Mouse (Mus musculus) heart, embryonic 12.5 days (tissue): Measurements from ENCODE around the gene Ppara. TPM values are rescaled to one million over a fixed set of nuclear protein-coding genes. Genes with fewer than 3 reads are reported as not detected.
A peak's percentile ranks its signal among the peaks of the same experiment; 100 is the strongest.

Experiments
- ATAC-seq: fragments of 200-750 bp; cut with Nextera tagmentation; 2 replicates; pipeline ENCODE4 v1.8.0; 2017; ENCODE audit warnings: moderate TSS enrichment, moderate library complexity; ENCODE audit not compliant: insufficient number of reproducible peaks, low FRiP score
- H3K27ac ChIP-seq: fragments of 300-500 bp; sonication (generic); 2 replicates; pipeline ENCODE4 v1.5.1; 2016; ENCODE audit warnings: mild to moderate bottlenecking, moderate library complexity; ENCODE audit not compliant: poor library complexity, severe bottlenecking
- H3K27me3 ChIP-seq: fragments of 300-500 bp; sonication (generic); replicated peaks from 2 replicates; pipeline ENCODE4 v1.6.1; 2016; ENCODE audit warnings: mild to moderate bottlenecking, moderate library complexity
- H3K36me3 ChIP-seq: fragments of 300-500 bp; sonication (generic); 2 replicates; pipeline ENCODE4 v1.6.1; 2016; ENCODE audit warnings: mild to moderate bottlenecking, moderate library complexity
- H3K4me1 ChIP-seq: fragments of 300-500 bp; sonication (generic); replicated peaks from 2 replicates; pipeline ENCODE4 v1.6.1; 2016; ENCODE audit warnings: mild to moderate bottlenecking
- H3K4me2 ChIP-seq: fragments of 300-500 bp; sonication (generic); 2 replicates; pipeline ENCODE4 v1.6.1; 2016; ENCODE audit warnings: mild to moderate bottlenecking, moderate library complexity
- H3K4me3 ChIP-seq: fragments of 300-500 bp; sonication (generic); 2 replicates; pipeline ENCODE4 v1.5.1; 2016; ENCODE audit warnings: mild to moderate bottlenecking
- H3K9ac ChIP-seq: fragments of 300-500 bp; sonication (generic); 2 replicates; pipeline ENCODE4 v1.6.1; 2016; ENCODE audit warnings: mild to moderate bottlenecking, moderate library complexity
- H3K9me3 ChIP-seq: fragments of 300-500 bp; sonication (generic); replicated peaks from 2 replicates; pipeline ENCODE4 v1.6.1; 2016; ENCODE audit warnings: mild to moderate bottlenecking, moderate library complexity
- WGBS: fragments of 180-500 bp; shearing (Covaris S2); methylation state at CpG from one replicate; pipeline ENCODE4 v1.1.7; 2016; 5-methylcytosine and 5-hydroxymethylcytosine counted together
- polyA plus RNA-seq: library from polyadenylated mRNA; unstranded; fragments of >200 nt; fragmentation: Nextera tagmentation; extraction: Ambion mirVana; gene quantifications from 2 replicates; pipeline ENCODE4 v1.2.1, GENCODE M21; 2016

Ppara gene
- polyA plus RNA-seq, 1 experiment from 2014 or later, result 3.3 TPM

DNA sequence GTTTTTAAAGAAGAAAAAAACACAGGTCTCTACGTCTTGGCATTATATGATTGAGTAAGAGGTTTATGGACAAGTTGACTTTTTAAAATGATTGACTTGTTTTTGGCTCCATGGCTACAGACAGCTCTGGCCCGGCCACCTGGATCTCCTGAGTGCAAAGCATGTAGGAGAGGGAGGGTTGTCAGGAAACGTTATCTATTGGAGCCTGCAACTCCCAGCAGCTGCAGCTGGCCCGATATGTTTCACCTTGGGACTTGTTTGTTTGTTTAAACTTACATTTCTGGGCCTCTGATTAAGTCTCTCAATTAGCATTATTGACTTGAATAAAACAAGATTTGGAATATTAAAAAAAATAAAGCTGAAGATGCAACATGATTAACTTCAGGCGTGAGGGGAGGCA is 91.9 kb downstream of the Ppara start:
- no peak overlapping the region for H3K9ac ChIP-seq
- H3K9me3 ChIP-seq, result no peaks in the 10 kb centered on the region
- WGBS, result 45% methylated on average over 5 of the region's 5 CpGs
- peaks cover 11% of the 10 kb centered on the region; the same call in 1 of the 2 replicates for H3K4me1 ChIP-seq
- H3K36me3 ChIP-seq, result no peaks in the 10 kb centered on the region
- peaks cover 7% of the 10 kb centered on the region for H3K27me3 ChIP-seq
- ATAC-seq, result no peak
- no peak overlapping the region for H3K27ac ChIP-seq
- no peak overlapping the region for H3K4me3 ChIP-seq
- no peak overlapping the region for H3K4me2 ChIP-seq

DNA sequence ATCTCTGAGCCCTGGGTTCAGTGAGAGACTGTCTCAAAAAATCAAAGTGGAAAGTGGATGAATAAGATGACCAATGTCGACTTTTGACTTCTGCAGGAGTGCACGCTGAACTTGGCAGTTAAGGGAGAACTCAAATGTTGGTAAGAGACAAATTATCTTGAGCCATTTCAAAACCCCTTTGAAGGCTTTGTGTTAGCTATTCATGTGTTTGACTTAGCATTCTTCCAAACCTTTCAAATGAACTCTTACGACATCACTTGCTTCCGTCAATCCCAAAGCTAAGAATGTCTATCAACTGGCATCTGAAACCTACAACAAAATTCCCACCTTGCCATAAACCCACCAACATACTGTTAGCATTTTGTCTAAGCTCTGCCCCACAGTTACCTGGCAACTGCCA is 93.3 kb downstream of the Ppara start:
- peaks cover 4% of the 10 kb centered on the region for H3K27me3 ChIP-seq
- no peak for ATAC-seq
- WGBS, result 77% methylated on average over 4 of the region's 4 CpGs

DNA sequence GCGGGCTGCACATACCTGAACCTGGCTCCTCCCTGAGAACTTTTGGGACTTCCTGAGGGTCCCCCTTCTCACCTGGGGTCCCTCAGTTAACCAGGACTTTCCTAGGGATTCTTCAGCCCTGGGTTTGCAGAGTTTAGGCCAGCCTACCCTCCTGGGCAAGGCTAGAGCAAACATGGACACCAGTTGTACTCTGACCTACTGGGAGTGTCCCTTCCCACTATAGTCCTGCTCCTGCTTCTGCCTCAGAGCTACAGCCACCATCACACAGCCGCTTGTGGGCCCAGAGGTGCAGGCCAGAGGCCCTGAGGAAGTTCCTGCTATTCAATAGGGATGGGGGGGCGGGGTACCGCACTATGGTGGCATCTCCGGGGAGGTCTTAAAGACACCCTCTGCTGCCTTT is 94.7 kb downstream of the Ppara start:
- peaks cover 13% of the 10 kb centered on the region; the same call in 1 of the 2 replicates for H3K4me1 ChIP-seq
- no peaks in the 10 kb centered on the region for H3K9me3 ChIP-seq
- H3K4me3 ChIP-seq, result no peak overlapping the region
- WGBS, result 74% methylated on average over 5 of the region's 5 CpGs
- no peaks in the 10 kb centered on the region; the same call in 1 of the 2 replicates for H3K27me3 ChIP-seq
- H3K36me3 ChIP-seq, result no peaks in the 10 kb centered on the region
- ATAC-seq, result no peak
- H3K4me2 ChIP-seq, result no peak overlapping the region
- H3K27ac ChIP-seq, result no peak overlapping the region
- no peak overlapping the region for H3K9ac ChIP-seq

More for the DNA sequence above, 93.3 kb downstream of the Ppara start:
- H3K4me2 ChIP-seq, result no peak overlapping the region
- no peak overlapping the region for H3K9ac ChIP-seq
- no peaks in the 10 kb centered on the region for H3K9me3 ChIP-seq
- H3K4me3 ChIP-seq, result no peak overlapping the region
- H3K27ac ChIP-seq, result no peak overlapping the region
- peaks cover 13% of the 10 kb centered on the region; the same call in 1 of the 2 replicates for H3K4me1 ChIP-seq
- no peaks in the 10 kb centered on the region for H3K36me3 ChIP-seq

DNA sequence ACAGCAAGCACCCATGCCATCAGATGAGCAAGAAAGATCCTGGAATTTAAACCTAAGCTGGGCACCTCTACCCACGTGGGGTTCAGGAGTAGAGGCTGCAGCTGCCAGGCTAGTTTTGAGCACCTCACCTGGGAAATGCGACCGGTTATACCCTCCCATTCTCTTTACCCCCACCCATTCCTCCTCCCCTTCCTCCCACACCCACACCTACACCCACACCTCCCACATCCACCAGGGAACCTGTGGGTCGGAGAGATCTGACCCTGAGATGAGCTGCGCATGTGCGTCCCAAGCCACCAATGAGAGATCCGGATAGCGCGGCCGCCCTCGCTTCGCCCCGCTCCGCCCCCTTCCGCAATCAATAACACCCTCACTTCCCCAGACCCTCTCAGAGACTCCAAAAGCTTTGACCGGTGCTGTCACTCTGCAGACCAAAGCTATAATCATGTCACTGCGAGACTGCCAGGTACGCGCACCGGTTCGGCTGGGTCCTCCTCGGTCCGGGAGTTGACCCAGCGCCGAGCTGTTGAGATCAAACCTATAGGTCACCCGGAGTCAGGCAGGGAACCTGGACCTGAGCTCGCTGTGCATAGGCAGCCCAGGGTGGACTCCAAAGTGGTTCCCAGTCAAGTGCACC is 97.3 kb downstream of the Ppara start, which contains the start of gene Ttc38:
Gene Ttc38, plus strand, starts transcription at position 353 of the 637 bp plus-strand sequence.
- Histone ChIP-seq H3K36me3 (no peaks in the 10 kb centered on the region), H3K4me1 (peaks cover 12% of the 10 kb centered on the region; the same call in 1 of the 2 replicates), H3K9me3 (no peaks in the 10 kb centered on the region), H3K4me2 (peak within 1 kb of the TSS; percentile 92), H3K27me3 (no peaks in the 10 kb centered on the region; the same call in 1 of the 2 replicates), H3K9ac (peak within 1 kb of the TSS; percentile 63), H3K4me3 (peak within 1 kb of the TSS; percentile 61), H3K27ac (no peak within 1 kb of the TSS)
- peak; percentile 85 for ATAC-seq
- 3% methylated on average over 27 of the region's 27 CpGs for WGBS

DNA sequence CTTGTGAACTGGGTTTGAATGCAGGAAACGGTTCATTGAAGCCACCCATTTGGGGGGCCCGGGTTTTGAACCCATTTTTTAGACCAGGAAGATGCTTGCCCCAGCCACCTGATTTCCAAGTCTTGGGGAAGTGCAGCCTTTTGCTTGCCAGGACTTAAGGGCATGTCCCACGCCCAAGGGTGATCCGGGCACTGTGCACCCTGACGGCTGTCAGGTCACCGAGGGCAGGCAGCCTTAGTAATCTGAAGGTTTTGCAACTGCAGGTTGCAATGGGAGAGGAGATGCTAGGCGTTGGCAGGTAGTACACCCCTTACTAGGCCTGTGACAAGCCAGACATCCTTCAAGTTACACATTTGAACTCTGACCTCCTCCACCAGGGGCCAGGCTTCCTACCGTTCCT is 97.8 kb downstream of the Ppara start:
- peak overlapping the region; percentile 61 for H3K4me3 ChIP-seq
- WGBS, result 55% methylated on average over 8 of the region's 8 CpGs
- no peaks in the 10 kb centered on the region for H3K9me3 ChIP-seq
- H3K4me1 ChIP-seq, result peaks cover 9% of the 10 kb centered on the region; the same call in 1 of the 2 replicates
- no peak for ATAC-seq
- no peak overlapping the region for H3K27ac ChIP-seq
- no peaks in the 10 kb centered on the region for H3K36me3 ChIP-seq
- peak overlapping the region; percentile 92 for H3K4me2 ChIP-seq
- no peaks in the 10 kb centered on the region; the same call in 1 of the 2 replicates for H3K27me3 ChIP-seq
- peak overlapping the region; percentile 63 for H3K9ac ChIP-seq

DNA sequence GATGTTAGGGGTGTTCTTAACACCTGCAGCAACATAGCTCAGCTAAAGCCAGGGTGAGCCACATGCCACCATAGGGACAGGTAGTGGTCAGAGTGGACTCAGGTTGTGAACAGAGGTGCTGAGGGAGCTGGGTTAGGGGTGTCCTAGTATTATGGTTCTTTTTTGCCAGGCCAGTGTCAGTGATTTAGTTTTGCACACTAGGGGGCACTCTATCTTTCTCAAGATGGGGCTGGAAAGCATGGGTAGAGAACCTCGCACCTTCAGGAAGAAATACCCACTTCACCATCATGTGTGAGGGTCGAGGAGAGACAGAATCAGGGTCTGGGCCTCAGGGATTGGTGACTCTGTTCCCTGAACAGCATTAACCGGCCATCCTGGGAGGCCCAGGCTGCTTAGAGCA is 100.6 kb downstream of the Ppara start:
- Histone ChIP-seq H3K4me1 (peaks cover 9% of the 10 kb centered on the region; the same call in 1 of the 2 replicates), H3K9ac (no peak overlapping the region), H3K27ac (no peak overlapping the region), H3K4me2 (no peak overlapping the region), H3K9me3 (no peaks in the 10 kb centered on the region), H3K36me3 (no peaks in the 10 kb centered on the region), H3K4me3 (no peak overlapping the region), H3K27me3 (no peaks in the 10 kb centered on the region; the same call in 1 of the 2 replicates)
- no peak for ATAC-seq
- WGBS, result 52% methylated on average over 3 of the region's 3 CpGs

DNA sequence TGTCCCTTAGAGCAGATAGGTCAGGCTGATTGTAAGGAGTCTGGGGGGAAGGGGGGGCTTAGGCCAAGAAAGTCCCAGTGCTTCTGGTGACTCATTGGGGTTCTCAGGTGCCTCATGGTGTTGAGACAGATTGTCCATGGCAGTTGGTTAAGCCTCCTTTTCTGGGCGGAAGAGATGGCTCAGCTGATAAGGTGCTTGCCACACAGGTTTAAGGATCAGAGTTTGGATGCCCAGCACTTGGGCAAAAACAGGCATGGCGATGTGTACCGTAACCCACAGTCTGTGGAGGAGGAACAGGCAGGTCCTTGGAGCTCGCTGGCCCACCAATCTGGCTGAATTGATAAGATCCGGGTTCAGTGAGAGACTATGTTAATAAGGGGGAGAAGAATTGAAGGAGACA is 102.1 kb downstream of the Ppara start:
- no peak for ATAC-seq
- 84% methylated on average over 5 of the region's 5 CpGs for WGBS

DNA sequence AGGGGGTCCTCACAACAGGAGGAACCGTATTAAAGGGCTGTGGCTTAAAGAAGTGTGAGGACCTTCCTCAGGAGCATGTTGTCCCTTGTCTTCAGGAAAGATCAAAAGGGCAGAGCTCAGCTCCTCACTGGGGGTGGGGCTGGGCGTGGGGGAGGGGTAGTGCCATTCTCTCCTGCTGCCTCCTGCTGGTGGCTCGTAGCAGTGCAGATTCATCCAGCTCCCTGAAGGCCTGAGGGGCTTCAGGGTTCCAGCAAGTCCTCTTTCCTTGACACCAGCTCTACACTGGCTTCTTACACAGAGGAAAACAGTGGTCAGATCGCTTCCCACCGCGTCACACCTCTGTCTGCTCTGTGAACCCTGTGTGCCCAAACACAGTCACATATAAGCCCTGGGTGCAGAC is 106.2 kb downstream of the Ppara start:
- no peak for ATAC-seq
- no peak overlapping the region for H3K27ac ChIP-seq
- WGBS, result 25% methylated on average over 6 of the region's 6 CpGs

More for the DNA sequence above, 102.1 kb downstream of the Ppara start:
- no peaks in the 10 kb centered on the region for H3K36me3 ChIP-seq
- H3K9ac ChIP-seq, result no peak overlapping the region
- no peaks in the 10 kb centered on the region for H3K9me3 ChIP-seq
- no peak overlapping the region for H3K4me3 ChIP-seq
- H3K27me3 ChIP-seq, result no peaks in the 10 kb centered on the region
- no peak overlapping the region for H3K27ac ChIP-seq
- no peak overlapping the region for H3K4me2 ChIP-seq
- peaks cover 4% of the 10 kb centered on the region; the same call in 1 of the 2 replicates for H3K4me1 ChIP-seq

DNA sequence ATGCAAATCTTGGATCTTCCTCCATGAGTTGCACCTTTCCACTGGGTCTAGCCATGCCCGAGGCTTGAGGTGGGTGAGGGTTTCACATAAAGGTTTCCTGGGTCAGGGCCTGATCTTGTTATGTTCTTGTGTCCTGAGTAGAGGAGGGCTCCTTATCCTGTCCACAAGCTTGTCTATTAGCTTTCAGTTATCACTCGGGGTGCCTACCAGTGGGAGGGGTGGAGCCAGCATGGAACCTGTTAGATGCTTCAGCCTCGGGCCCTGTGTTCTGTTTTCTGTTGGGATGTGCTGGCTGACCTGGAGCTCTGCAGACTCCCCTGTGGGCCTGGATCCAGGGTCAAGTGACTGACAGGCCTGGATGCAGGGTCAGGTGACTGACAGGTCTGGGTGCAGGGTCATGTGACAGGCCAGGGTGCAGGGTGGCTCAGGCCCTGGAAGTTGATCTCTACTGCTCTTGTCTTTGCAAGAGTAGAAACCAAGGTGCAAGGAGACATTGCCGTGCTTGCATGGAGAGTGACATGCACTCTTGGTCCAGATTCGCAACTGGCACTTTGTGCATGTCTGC is 107.1 kb downstream of the Ppara start:
- no peak overlapping the region for H3K27ac ChIP-seq
- WGBS, result 65% methylated on average over 5 of the region's 5 CpGs

More for the DNA sequence above, 106.2 kb downstream of the Ppara start:
- H3K4me3 ChIP-seq, result no peak overlapping the region
- H3K9me3 ChIP-seq, result no peaks in the 10 kb centered on the region
- H3K27me3 ChIP-seq, result peaks cover 4% of the 10 kb centered on the region; the same call in 1 of the 2 replicates
- H3K4me1 ChIP-seq, result no peaks in the 10 kb centered on the region
- no peak overlapping the region for H3K4me2 ChIP-seq
- H3K36me3 ChIP-seq, result no peaks in the 10 kb centered on the region
- H3K9ac ChIP-seq, result no peak overlapping the region

DNA sequence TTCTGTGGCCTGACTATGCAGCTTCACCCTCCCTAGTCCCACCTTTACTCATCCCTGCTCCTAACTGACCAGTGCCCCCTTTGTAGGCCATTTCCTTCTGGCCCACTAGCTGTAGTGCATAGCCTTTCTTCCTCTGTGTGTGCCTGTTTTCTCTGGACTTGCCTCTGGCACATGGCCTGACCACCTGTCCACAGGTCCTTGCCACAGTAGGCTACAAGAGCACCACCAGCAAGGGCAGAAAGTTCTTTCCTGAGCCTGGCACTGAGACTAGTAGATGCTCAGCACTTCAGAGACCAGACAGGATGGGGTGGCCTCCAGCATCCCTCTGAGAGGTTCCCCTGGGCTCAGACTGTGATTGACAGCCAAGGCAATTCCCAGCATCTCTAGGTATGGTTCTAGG is 110.3 kb downstream of the Ppara start:
- no peak for ATAC-seq
- H3K4me2 ChIP-seq, result no peak overlapping the region
- no peaks in the 10 kb centered on the region for H3K4me1 ChIP-seq
- H3K9me3 ChIP-seq, result no peaks in the 10 kb centered on the region
- H3K27me3 ChIP-seq, result peaks cover 4% of the 10 kb centered on the region; the same call in 1 of the 2 replicates
- H3K27ac ChIP-seq, result no peak overlapping the region
- H3K9ac ChIP-seq, result no peak overlapping the region
- H3K36me3 ChIP-seq, result no peaks in the 10 kb centered on the region
- H3K4me3 ChIP-seq, result no peak overlapping the region

More for the DNA sequence above, 107.1 kb downstream of the Ppara start:
- no peak overlapping the region for H3K9ac ChIP-seq
- no peaks in the 10 kb centered on the region for H3K36me3 ChIP-seq
- ATAC-seq, result no peak
- peaks cover 4% of the 10 kb centered on the region; the same call in 1 of the 2 replicates for H3K27me3 ChIP-seq
- no peaks in the 10 kb centered on the region for H3K9me3 ChIP-seq
- H3K4me3 ChIP-seq, result no peak overlapping the region
- H3K4me1 ChIP-seq, result no peaks in the 10 kb centered on the region
- no peak overlapping the region for H3K4me2 ChIP-seq

DNA sequence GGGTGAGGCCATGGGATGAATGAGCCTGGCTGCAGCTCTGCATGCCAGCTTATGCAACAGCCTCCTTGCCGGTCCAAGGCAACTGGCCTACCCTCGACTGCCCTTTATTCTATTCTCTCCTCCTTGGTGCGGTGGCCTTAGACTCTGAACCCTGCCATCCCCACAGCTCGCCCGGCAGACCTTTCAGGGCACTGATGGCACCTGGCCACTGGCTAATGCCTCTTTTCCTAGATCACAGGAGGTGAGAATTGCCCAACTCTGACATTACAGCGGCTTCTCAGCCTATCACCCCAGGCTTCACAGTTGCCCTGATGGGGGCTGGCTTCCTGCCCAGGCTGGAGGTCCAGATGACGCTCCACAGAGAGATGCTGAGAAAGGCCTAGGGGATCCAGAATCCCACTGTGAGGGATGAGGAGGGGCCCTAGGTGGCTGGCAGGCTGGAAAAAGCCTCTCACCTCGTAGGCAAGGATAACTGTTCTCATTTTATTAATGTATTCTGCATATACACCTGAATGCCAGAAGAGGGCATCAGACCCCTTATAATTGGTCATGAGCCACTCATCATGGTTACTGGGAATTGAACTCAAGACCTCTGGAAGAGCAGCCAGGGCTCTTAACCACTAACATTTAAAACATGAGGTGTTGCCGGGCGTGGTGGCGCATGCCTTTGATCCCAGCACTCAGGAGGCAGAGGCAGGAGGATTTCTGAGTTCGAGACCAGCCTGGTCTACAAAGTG is 117.0 kb downstream of the Ppara start:
- no peaks in the 10 kb centered on the region for H3K4me1 ChIP-seq
- H3K4me2 ChIP-seq, result no peak overlapping the region
- no peak for ATAC-seq
- no peaks in the 10 kb centered on the region for H3K27me3 ChIP-seq
- no peaks in the 10 kb centered on the region for H3K9me3 ChIP-seq
- 74% methylated on average over 12 of the region's 12 CpGs for WGBS
- H3K27ac ChIP-seq, result no peak overlapping the region
- no peak overlapping the region for H3K9ac ChIP-seq
- H3K4me3 ChIP-seq, result no peak overlapping the region
- H3K36me3 ChIP-seq, result no peaks in the 10 kb centered on the region
